In genomic region chr3:94689195-94689594, GRCm38 (mm10) we compare ENCODE assay signal across 31 mouse cellular contexts. TPM values are rescaled to one million over a fixed set of nuclear protein-coding genes. Genes with fewer than 3 reads are reported as not detected.
"Had no signal": no experiment of that assay in that cellular context is flagged by ENCODE, and none has a peak within 500 bp of the region (broad histone marks: within the 10 kb centered on the region; RNA-seq: fewer than 3 reads in every experiment).

No protein-coding gene starts in this region.

RNA-seq across cellular contexts. Expression of gene Selenbp2, which starts 4.2 kb away (rescaled TPM):
- total RNA-seq: granulocyte monocyte progenitor cell, adult 5-6 weeks had no signal
- polyA plus RNA-seq: cortical plate, adult 2 months; embryonic facial prominence, embryonic 10.5 days; embryonic facial prominence, embryonic 11.5 days; embryonic facial prominence, embryonic 12.5 days; forebrain, embryonic 10.5 days; forebrain, embryonic 11.5 days; forebrain, embryonic 13.5 days; forebrain, embryonic 14.5 days; forebrain, embryonic 16.5 days; frontal cortex, adult 2 months had no signal

RNA-seq across cellular contexts. Expression of gene Gm10972, which starts 46.3 kb away (rescaled TPM):
- total RNA-seq: common myeloid progenitor, adult 5-6 weeks; forebrain, postnatal 0 days; gastrocnemius, adult 18-20 months; gastrocnemius, adult 2 months; gastrocnemius, adult 8-10 months; gastrocnemius, postnatal 10 days; gastrocnemius, postnatal 14 days; gastrocnemius, postnatal 25 days; gastrocnemius, postnatal 36 days; gastrocnemius, postnatal 4 days; granulocyte monocyte progenitor cell, adult 5-6 weeks; heart, adult 18-20 months; heart, adult 2 months; heart, adult 8-10 months had no signal
- polyA plus RNA-seq: cortical plate, adult 2 months; embryonic facial prominence, embryonic 10.5 days; embryonic facial prominence, embryonic 11.5 days; embryonic facial prominence, embryonic 12.5 days; embryonic facial prominence, embryonic 13.5 days; embryonic facial prominence, embryonic 14.5 days; embryonic facial prominence, embryonic 15.5 days; erythroblast, embryonic 14.5 days; forebrain, embryonic 10.5 days; forebrain, embryonic 11.5 days; forebrain, embryonic 12.5 days; forebrain, embryonic 13.5 days; forebrain, embryonic 14.5 days; forebrain, embryonic 15.5 days; forebrain, embryonic 16.5 days; forebrain, postnatal 0 days; frontal cortex, adult 2 months; gonadal fat pad, adult 2 months; heart, adult 2 months had no signal
